Mouse (Mus musculus) hindbrain, embryonic 12.5 days (tissue): Measurements from ENCODE around the gene Ercc2. TPM values are rescaled to one million over a fixed set of nuclear protein-coding genes. Genes with fewer than 3 reads are reported as not detected.

Experiments
- ATAC-seq: fragments of 200-750 bp; cut with Nextera tagmentation; 2 replicates; pipeline ENCODE4 v1.8.0; 2017; ENCODE audit warnings: moderate TSS enrichment; ENCODE audit not compliant: low FRiP score
- H3K27ac ChIP-seq: fragments of 300-500 bp; sonication (generic); 2 replicates; pipeline ENCODE4 v1.5.1; 2016; ENCODE audit warnings: mild to moderate bottlenecking
- H3K27me3 ChIP-seq: fragments of 300-500 bp; sonication (generic); 2 replicates; pipeline ENCODE4 v1.6.1; 2016; ENCODE audit warnings: mild to moderate bottlenecking
- H3K36me3 ChIP-seq: fragments of 300-500 bp; sonication (generic); 2 replicates; pipeline ENCODE4 v1.6.1; 2016; ENCODE audit warnings: mild to moderate bottlenecking
- H3K4me1 ChIP-seq: fragments of 300-500 bp; sonication (generic); 2 replicates; pipeline ENCODE4 v1.6.1; 2016
- H3K4me2 ChIP-seq: fragments of 300-500 bp; sonication (generic); replicated peaks from 2 replicates; pipeline ENCODE4 v1.6.1; 2016; ENCODE audit warnings: mild to moderate bottlenecking
- H3K4me3 ChIP-seq: fragments of 300-500 bp; sonication (generic); 2 replicates; pipeline ENCODE4 v1.5.1; 2016; ENCODE audit warnings: mild to moderate bottlenecking
- H3K9ac ChIP-seq: fragments of 300-500 bp; sonication (generic); 2 replicates; pipeline ENCODE4 v1.6.1; 2016; ENCODE audit warnings: mild to moderate bottlenecking, moderate library complexity
- H3K9me3 ChIP-seq: fragments of 300-500 bp; sonication (generic); replicated peaks from 2 replicates; pipeline ENCODE4 v1.6.1; 2016; ENCODE audit warnings: mild to moderate bottlenecking
- WGBS: fragments of 180-500 bp; shearing (Covaris S2); methylation state at CpG from one replicate; pipeline ENCODE4 v1.1.7; 2016; 5-methylcytosine and 5-hydroxymethylcytosine counted together
- polyA plus RNA-seq: library from polyadenylated mRNA; unstranded; fragments of >200 nt; fragmentation: Nextera tagmentation; extraction: Ambion mirVana; gene quantifications from 2 replicates; pipeline ENCODE4 v1.2.1, GENCODE M21; 2016

Ercc2 gene
- 21.3 and 24.6 TPM in 2 replicates for polyA plus RNA-seq

DNA sequence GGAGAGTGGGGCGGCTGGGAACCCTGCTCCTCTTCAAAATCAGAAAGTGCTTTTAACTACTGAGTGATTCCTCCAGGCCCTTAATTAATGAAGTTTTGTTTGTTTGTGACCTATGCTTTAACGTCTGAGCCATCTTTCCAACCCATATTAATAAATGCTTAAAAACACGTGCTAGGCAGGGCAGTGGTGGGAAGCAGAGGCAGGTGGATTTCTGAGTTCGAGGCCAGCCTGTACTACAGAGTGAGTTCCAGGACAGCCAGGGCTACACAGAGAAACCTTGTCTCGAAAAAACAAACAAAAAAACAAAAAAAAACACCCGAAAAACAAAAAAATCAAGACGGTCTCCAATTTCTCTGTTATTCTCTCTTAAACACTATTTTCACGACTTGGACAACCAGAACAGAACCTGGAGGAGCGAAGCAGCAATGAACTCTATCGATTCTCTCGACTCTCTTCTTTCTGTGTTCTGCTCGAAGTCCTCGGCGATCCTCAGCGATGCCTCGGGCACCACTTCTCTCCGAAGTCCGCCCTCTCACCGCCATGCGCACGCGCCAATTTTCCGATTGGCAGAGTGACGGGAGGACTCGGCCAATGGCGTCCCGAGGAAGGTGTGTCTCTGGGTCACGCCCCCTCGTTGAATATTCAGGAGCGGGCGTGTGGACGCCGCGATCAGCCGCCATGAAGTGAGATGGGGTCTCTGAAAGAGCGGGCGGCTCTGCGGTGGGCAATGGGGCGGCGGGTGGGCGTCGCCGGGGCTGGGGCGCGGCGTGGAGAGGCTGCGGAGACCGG is at the start of gene Ercc2:
Gene Ercc2 (plus strand): TSS at position 634 of the 789 bp plus-strand sequence.
- Histone ChIP-seq H3K27me3 (no peaks in the 10 kb centered on the region), H3K27ac (peak within 1 kb of the TSS; percentile 35), H3K4me3 (peak within 1 kb of the TSS; percentile 95), H3K9ac (peak within 1 kb of the TSS; percentile 94), H3K4me1 (peaks cover 16% of the 10 kb centered on the region), H3K9me3 (no peaks in the 10 kb centered on the region), H3K4me2 (peak within 1 kb of the TSS; percentile 89), H3K36me3 (peaks cover 29% of the 10 kb centered on the region)
- 9% methylated on average over 36 of the region's 48 CpGs for WGBS
- peak; percentile 95 for ATAC-seq

DNA sequence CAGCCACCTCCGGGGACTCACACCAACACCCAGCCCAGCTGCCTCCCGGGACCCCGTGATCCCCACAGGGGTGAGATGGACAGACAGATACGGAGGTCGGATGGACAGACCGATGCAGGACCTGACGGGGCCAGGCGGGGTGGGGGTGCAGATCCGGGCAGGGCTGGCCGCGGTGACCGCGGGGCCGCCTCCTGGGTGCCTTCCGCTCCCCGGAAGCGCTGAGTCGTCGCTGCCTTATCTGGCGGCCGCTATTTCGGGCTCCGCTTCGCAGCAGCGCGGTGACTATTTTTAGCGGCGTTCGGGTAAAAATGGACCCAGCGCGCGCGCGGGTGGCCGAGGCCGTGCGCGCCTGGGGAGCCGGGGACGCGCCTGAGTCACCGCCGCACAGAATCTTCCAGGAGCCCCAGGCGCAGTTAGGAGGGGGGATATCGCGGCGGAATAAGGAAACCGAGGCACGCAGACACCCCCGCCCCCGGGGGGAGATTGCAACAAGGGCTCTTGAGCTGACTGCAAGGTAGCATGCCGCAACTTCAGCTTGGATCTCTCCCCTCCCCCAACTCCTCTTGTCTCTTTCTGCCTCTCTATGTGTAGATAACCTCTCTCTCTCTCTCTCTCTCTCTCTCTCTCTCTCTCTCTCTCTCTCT is 49.0 kb upstream of the Ercc2 start:
- peak overlapping the region; percentile 87 for H3K4me2 ChIP-seq
- H3K27me3 ChIP-seq: peaks cover 8% of the 10 kb centered on the region; the same call in 1 of the 2 replicates
- H3K9ac ChIP-seq: peak overlapping the region; percentile 83
- no peaks in the 10 kb centered on the region for H3K9me3 ChIP-seq
- WGBS: under 1% methylated on average over 51 of the region's 52 CpGs
- H3K36me3 ChIP-seq: no peaks in the 10 kb centered on the region
- peak overlapping the region; percentile 62 for H3K4me3 ChIP-seq
- peak; percentile 53 for ATAC-seq
- H3K27ac ChIP-seq: peak overlapping the region; percentile 80
- peaks cover 9% of the 10 kb centered on the region for H3K4me1 ChIP-seq

DNA sequence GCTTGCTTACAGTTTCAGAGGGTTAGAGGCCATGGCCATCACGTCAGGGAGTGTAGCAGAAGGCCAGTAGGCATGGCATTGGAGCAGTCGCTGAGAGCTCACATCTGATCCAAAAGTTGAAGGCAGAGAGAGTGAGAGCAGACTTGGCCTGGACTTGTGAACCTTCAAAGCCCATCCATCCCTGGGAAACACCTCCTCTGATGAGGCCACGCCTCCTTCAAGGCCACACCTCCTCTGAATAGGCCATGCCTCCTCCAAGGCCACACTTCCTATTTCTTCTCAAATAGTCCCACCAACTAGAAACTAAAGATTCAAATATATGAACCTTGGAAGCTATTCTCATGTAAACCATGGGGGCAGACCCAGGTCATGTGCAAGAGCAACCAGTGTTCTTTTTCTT is 46.2 kb upstream of the Ercc2 start:
- WGBS: 43% methylated on average over 3 of the region's 3 CpGs
- ATAC-seq: no peak
- H3K4me2 ChIP-seq: no peak overlapping the region
- H3K4me1 ChIP-seq: peaks cover 9% of the 10 kb centered on the region
- no peaks in the 10 kb centered on the region for H3K9me3 ChIP-seq
- peaks cover 19% of the 10 kb centered on the region for H3K27me3 ChIP-seq
- no peak overlapping the region for H3K9ac ChIP-seq
- H3K27ac ChIP-seq: no peak overlapping the region
- no peaks in the 10 kb centered on the region for H3K36me3 ChIP-seq
- no peak overlapping the region for H3K4me3 ChIP-seq

DNA sequence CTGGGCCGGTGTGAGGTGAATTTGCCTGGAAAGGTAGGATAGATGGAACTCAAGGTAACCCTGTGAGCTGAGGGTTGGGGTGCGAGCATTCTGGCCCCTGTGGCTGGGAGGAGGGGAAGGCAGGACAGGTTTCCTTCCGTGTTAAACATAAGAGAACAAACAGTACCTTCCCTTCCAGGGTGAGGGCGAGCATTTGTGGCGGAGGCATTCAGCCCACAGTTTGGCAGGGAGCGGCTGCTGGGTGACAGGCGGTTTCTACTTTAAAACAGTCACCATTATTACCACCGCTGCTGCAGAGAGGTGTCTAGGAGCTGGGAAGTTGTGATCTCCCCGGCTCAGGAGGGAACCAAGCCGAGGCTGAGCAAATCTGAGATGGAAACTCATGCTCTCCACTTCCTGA is 44.7 kb upstream of the Ercc2 start:
- peaks cover 20% of the 10 kb centered on the region for H3K4me1 ChIP-seq
- 70% methylated on average over 10 of the region's 10 CpGs for WGBS
- peaks cover 34% of the 10 kb centered on the region for H3K27me3 ChIP-seq
- no peak overlapping the region for H3K4me2 ChIP-seq
- no peaks in the 10 kb centered on the region for H3K9me3 ChIP-seq
- H3K9ac ChIP-seq: no peak overlapping the region
- no peak overlapping the region for H3K4me3 ChIP-seq
- H3K36me3 ChIP-seq: no peaks in the 10 kb centered on the region
- ATAC-seq: no peak
- no peak overlapping the region for H3K27ac ChIP-seq

DNA sequence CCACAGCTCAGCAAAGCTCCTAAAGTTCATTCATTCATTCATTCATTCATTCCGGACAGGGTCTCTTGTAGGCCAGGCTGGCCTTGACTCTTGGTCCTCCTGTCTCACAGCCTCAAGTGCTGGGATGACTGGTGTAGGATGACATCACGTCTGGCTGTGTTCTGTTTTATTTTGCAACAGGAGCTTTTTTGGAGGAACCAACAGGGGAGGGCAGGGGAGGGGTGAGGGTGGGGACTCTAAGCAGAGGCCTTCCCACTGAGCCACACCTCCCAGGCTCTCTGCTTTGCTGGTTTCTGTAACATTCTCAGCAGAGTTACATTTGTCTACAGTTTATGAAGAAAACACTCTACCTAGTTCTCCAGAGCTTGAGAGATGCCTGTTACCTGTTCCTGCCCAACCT is 43.8 kb upstream of the Ercc2 start:
- no peaks in the 10 kb centered on the region for H3K9me3 ChIP-seq
- WGBS: 59% methylated on average over 2 of the region's 2 CpGs
- H3K4me3 ChIP-seq: no peak overlapping the region
- H3K27ac ChIP-seq: no peak overlapping the region
- peaks cover 22% of the 10 kb centered on the region for H3K4me1 ChIP-seq
- H3K4me2 ChIP-seq: no peak overlapping the region
- H3K27me3 ChIP-seq: peaks cover 38% of the 10 kb centered on the region
- no peak overlapping the region for H3K9ac ChIP-seq
- ATAC-seq: no peak
- H3K36me3 ChIP-seq: no peaks in the 10 kb centered on the region

DNA sequence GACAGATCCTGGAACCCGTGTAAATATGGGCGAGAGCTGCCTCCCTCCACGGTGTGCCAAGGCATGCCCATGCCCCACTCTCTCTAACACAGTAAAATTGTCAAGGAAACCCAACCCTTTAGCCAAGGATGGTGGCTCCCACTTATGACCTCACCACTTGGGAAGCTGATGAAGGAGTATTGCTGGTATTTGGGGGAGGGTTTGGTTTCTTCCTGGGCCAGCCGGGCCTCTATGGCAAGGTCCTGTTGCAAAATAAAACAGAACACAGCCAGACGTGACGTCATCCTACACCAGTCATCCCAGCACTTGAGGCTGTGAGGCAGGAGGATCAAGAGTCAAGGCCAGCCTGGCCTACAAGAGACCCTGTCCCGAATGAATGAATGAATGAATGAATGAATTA is 43.2 kb upstream of the Ercc2 start:
- H3K4me2 ChIP-seq: no peak overlapping the region
- no peak overlapping the region for H3K4me3 ChIP-seq
- peaks cover 38% of the 10 kb centered on the region for H3K27me3 ChIP-seq
- H3K36me3 ChIP-seq: no peaks in the 10 kb centered on the region
- peaks cover 23% of the 10 kb centered on the region for H3K4me1 ChIP-seq
- H3K27ac ChIP-seq: no peak overlapping the region
- no peak for ATAC-seq
- no peaks in the 10 kb centered on the region for H3K9me3 ChIP-seq
- WGBS: 81% methylated on average over 7 of the region's 7 CpGs
- H3K9ac ChIP-seq: no peak overlapping the region

DNA sequence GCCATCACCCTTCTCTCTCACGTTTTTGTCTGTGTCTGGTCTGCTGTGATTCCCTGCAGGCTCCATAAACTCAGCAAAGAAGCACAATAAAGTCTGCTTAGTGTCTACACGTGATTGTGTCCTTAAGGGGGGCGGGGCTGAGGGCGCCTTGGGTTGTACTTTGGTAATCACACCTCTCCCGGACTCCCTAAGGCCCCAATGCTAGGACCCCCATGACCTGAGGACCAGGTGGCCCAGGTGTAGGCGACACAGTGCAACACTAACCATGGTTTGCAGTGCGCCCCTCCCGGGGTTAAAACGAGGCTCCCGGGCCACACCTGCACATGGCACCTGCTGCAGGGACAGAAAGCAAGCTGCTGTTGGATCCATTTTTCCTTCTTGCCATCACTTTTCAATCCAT is 40.6 kb upstream of the Ercc2 start:
- Histone ChIP-seq H3K4me3 (no peak overlapping the region; the same call in 1 of the 2 replicates), H3K9ac (no peak overlapping the region)

DNA sequence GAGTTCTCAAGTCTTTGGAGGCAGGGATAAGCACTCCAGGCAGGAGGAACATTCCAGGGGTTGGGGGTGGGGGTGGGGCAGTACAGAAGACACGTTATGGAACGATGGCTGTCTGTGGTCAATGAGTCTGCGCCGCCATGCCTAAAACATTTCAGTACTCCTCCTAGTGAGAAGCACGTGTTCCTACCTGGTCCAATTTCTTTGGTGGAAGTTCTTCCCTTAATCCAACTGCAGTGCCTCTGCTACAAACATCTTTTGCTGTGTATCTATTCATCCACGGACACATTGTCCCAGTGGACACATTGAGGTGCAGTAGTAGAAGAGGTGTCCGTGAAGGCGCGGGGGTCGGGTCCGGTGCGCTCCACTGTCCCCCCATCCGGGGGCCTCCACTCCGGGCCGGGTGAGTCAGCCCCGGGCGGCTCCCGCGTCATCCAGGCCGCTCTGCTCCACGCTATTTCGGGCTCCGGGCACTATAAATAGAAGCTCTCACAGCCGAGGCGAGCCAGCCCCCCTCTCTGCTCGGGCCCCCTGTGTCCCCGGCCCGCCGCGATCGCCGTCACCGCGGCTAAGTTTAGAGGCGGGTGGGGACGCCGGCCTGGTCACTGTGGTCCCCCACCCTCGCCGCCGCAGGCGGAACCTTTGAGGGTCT is 39.9 kb upstream of the Ercc2 start:
- no peak for ATAC-seq
- H3K9ac ChIP-seq: peak overlapping the region; percentile 32

More for the DNA sequence above, 40.6 kb upstream of the Ercc2 start:
- Histone ChIP-seq H3K9me3 (no peaks in the 10 kb centered on the region), H3K4me1 (peaks cover 31% of the 10 kb centered on the region), H3K27me3 (peaks cover 35% of the 10 kb centered on the region), H3K4me2 (peak overlapping the region; percentile 75), H3K27ac (no peak overlapping the region), H3K36me3 (no peaks in the 10 kb centered on the region)
- ATAC-seq: no peak
- WGBS: 22% methylated on average over 10 of the region's 10 CpGs

DNA sequence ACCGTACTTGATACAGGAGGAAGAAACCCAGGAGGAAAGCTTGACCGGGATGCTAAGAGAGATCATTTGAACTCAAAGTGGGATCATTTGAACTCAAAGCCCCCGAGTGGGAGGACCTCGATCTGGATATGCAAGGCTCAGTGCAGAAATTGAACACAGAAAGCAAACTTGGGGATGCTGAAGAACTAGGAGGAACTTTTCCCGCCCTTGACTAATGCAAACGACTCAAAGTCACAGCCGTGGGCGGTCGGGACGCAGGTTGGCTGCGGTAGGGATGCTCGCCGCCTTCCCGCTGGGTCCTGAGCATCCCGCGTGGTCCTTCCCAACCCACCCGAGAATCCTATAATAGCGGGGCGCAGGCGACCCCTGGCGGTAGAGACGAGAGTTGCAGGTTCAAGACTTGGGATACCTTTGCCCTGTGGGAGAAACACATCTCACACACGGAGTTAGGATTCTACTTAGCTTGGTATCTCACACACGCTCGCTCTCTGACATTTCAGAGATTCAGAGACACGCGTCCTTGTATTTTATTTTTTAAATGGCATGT is 39.3 kb upstream of the Ercc2 start:
- no peaks in the 10 kb centered on the region for H3K36me3 ChIP-seq
- H3K4me2 ChIP-seq: peak overlapping the region; percentile 75
- H3K27ac ChIP-seq: no peak overlapping the region
- H3K27me3 ChIP-seq: peaks cover 32% of the 10 kb centered on the region
- H3K4me1 ChIP-seq: peaks cover 36% of the 10 kb centered on the region
- peak overlapping the region; percentile 37 for H3K4me3 ChIP-seq
- no peaks in the 10 kb centered on the region for H3K9me3 ChIP-seq
- peak overlapping the region; percentile 32 for H3K9ac ChIP-seq
- ATAC-seq: no peak
- WGBS: under 1% methylated on average over 27 of the region's 27 CpGs

More for the DNA sequence above, 39.9 kb upstream of the Ercc2 start:
- Histone ChIP-seq H3K9me3 (no peaks in the 10 kb centered on the region), H3K36me3 (no peaks in the 10 kb centered on the region), H3K4me1 (peaks cover 36% of the 10 kb centered on the region), H3K4me2 (peak overlapping the region; percentile 75), H3K27me3 (peaks cover 35% of the 10 kb centered on the region), H3K4me3 (peak overlapping the region; percentile 37), H3K27ac (no peak overlapping the region)
- WGBS: under 1% methylated on average over 41 of the region's 41 CpGs

DNA sequence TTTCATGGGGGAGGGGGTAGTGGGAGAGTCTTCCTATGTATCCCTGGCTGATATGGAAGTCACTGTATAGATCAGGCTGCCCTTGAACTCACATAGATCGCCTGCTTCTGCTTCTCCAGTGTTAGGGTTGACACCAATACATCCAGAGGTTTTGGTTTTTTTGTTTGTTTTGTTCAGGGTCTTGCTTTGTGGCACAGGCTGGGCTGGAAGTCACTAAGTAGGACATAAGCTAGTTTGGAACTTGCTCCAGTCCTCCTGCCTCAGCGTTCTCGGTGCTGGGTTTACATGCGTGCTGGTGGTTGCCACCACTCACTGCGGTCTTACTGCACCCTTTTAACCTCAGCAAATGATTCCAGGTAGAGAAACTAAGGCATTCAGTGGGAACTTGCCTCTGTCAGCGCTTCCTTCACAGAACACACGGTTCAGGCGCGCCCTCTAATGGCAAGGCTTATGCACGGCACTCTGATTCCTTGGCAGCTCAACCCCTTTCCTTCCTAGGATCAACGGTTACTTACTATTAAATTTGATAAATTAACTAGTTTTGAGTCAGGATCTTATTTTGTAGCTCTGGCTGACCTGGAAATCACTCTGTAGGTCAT is 38.5 kb upstream of the Ercc2 start:
- Histone ChIP-seq H3K4me2 (peak overlapping the region; percentile 75; the same call in 1 of the 2 replicates), H3K36me3 (peaks cover 5% of the 10 kb centered on the region), H3K9ac (no peak overlapping the region), H3K4me1 (peaks cover 36% of the 10 kb centered on the region), H3K4me3 (no peak overlapping the region), H3K27me3 (peaks cover 25% of the 10 kb centered on the region), H3K27ac (no peak overlapping the region), H3K9me3 (no peaks in the 10 kb centered on the region)
- ATAC-seq: no peak
- WGBS: 2% methylated on average over 11 of the region's 11 CpGs

DNA sequence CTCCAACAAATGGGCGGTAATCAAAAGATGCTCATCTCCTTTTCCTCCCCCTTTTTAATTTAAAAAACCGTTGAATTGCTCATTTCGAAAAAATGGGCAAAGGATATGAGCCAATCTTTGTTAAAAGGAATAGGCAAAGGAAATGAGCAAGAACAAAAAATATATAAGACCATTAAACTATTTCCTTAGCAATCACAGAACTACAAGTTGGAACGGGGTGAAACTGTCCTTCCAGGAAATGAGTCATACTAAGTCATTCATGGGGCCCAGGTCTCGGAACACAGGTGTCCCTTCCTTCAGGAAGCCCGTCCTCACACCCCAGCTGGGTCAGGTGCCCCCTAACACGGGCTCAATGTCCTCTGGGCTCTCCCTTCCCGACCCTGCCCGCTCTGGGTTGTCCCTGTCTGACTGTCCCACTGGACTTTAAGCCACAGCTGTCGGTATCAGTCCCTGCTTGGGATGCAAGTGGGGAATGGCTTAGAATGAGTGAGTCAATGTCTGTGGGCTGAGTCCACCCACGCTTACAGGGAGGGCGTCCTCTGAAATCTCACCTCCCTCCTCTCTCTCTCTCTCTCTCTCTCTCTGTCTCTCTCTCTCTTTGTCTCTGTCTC is 37.5 kb upstream of the Ercc2 start, which contains the start of gene Ercc1:
Gene Ercc1 (plus strand): TSS at position 542 of the 611 bp plus-strand sequence.
- Histone ChIP-seq H3K9ac (peak within 1 kb of the TSS; percentile 66), H3K4me2 (peak within 1 kb of the TSS; percentile 85), H3K27ac (peak within 1 kb of the TSS; percentile 85), H3K4me3 (peak within 1 kb of the TSS; percentile 63), H3K36me3 (peaks cover 16% of the 10 kb centered on the region), H3K9me3 (no peaks in the 10 kb centered on the region), H3K4me1 (peaks cover 36% of the 10 kb centered on the region), H3K27me3 (peaks cover 24% of the 10 kb centered on the region)
- ATAC-seq: peak; percentile 7
- WGBS: 30% methylated on average over 12 of the region's 12 CpGs
